Mouse (Mus musculus) heart, postnatal 0 days (tissue): ENCODE data around the gene Cyb5d1. TPM values are rescaled to one million over a fixed set of nuclear protein-coding genes. Genes with fewer than 3 reads are reported as not detected.

Experiments used
- ATAC-seq: fragments of 200-750 bp; cut with Nextera tagmentation; 2 replicates; pipeline ENCODE4 v1.8.0; 2017; ENCODE audit warnings: low read depth, moderate number of reproducible peaks, moderate library complexity; ENCODE audit not compliant: insufficient read depth
- DNase-seq: peaks from one replicate; pipeline ENCODE4 v3.0.0-alpha.2; 2016; ENCODE audit warnings: low spot score
- H3K27ac ChIP-seq: fragments of 300-500 bp; sonication (generic); 2 replicates; pipeline ENCODE4 v1.5.1; 2014; ENCODE audit warnings: low read depth, mild to moderate bottlenecking
- H3K27me3 ChIP-seq: fragments of 300-500 bp; sonication (generic); 2 replicates; pipeline ENCODE4 v1.6.1; 2014; ENCODE audit warnings: low read length, mixed read lengths; ENCODE audit not compliant: control insufficient read depth, insufficient read depth
- H3K36me3 ChIP-seq: fragments of 300-500 bp; sonication (generic); replicated peaks from 2 replicates; pipeline ENCODE4 v1.6.1; 2014; ENCODE audit warnings: low read length, mixed read lengths; ENCODE audit not compliant: control insufficient read depth, insufficient read depth
- H3K4me1 ChIP-seq: fragments of 300-500 bp; sonication (generic); 2 replicates; pipeline ENCODE4 v1.6.1; 2014; ENCODE audit warnings: antibody characterized with exemption; ENCODE audit not compliant: control insufficient read depth, insufficient read depth
- H3K4me2 ChIP-seq: fragments of 300-500 bp; sonication (generic); 2 replicates; pipeline ENCODE4 v1.6.1; 2014; ENCODE audit warnings: low read depth, mild to moderate bottlenecking, low read length, moderate library complexity
- H3K4me3 ChIP-seq: fragments of 300-500 bp; sonication (generic); 2 replicates; pipeline ENCODE4 v1.5.1; 2014; ENCODE audit warnings: low read depth, low read length
- H3K9ac ChIP-seq: fragments of 300-500 bp; sonication (generic); replicated peaks from 2 replicates; pipeline ENCODE4 v1.6.1; 2014; ENCODE audit warnings: low read depth, low read length, mixed read lengths
- H3K9me3 ChIP-seq: fragments of 300-500 bp; sonication (generic); replicated peaks from 2 replicates; pipeline ENCODE4 v1.6.1; 2016; ENCODE audit warnings: low read length; ENCODE audit not compliant: control insufficient read depth
- CTCF ChIP-seq: IDR thresholded peaks from 2 replicates; pipeline ENCODE4 v1.5.1; 2016; ENCODE audit warnings: antibody characterized with exemption, control low read depth, low read depth
- EP300 ChIP-seq: IDR thresholded peaks from 2 replicates; pipeline ENCODE4 v1.6.1; 2016; ENCODE audit warnings: antibody characterized with exemption, low read depth
- WGBS: fragments of 180-500 bp; shearing (Covaris S2); extraction: QIAGEN DNeasy Blood & Tissue Kit; methylation state at CpG from one replicate; pipeline ENCODE4 v1.1.7; 2014; 5-methylcytosine and 5-hydroxymethylcytosine counted together
- polyA plus RNA-seq: library from polyadenylated mRNA; unstranded; fragments of >200 nt; fragmentation: Nextera tagmentation; extraction: Ambion mirVana; gene quantifications from 2 replicates; pipeline ENCODE4 v1.2.1, GENCODE M21; 2015
- total RNA-seq: library from RNA; depleted of rRNA; stranded (reverse); fragments of >200 nt; gene quantifications from 2 replicates; pipeline ENCODE4 v1.2.3, GENCODE M21; 2014; ENCODE audit warnings: low replicate concordance

The Cyb5d1 gene
- total and polyA plus RNA-seq, 2 experiments from 2014 or later, result 16.7 to 17.6 TPM

DNA sequence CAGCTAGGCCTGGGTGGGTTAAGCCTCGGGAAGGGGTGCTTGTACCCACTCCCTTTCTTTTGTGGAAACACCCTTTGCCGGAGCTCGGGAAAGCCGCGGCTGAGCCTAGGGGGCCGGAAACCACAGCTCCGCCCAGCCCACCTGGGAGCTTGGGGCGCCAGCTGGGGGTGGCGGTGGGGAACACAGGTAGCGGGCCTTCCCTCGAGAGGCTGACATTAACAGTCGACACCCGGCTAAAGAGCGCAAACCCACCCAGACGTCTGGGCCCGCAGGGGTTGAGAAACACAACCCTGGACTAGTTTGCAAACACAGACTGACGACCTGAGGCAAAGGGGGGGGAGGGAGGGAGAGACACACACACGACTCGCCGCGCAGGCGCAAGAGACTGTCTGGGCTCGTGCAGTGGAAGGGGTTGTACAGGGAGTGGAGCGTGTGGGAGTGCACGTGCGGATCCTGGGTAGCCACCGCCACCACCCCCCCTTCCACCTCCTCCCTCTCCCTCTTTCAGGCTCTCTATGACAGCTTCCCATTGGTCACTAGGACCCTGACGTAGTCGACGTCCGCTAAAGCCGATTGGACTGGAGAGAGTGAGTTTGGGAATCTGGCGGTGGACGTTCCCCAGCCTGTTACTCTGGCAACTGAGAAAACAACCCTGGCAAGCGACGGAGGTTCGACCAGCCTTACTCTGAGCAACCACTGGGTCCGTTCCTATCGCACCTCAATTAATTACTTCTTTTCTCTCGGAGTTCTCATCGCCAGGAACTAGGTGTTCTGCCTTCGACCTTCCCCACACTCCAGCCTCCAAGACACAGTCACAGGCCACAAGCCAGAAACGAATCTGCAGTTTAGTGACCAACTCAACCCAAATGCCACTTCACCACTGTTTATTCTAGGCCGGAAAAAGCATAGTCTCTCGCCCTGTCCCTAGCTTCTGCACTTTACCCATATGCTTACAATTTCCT is 23.3 kb upstream of the Cyb5d1 start:
- Histone ChIP-seq H3K9me3 (no peaks in the 10 kb centered on the region), H3K27ac (peak overlapping the region; percentile 99), H3K4me1 (peaks cover 29% of the 10 kb centered on the region), H3K27me3 (peaks cover 13% of the 10 kb centered on the region; the same call in 1 of the 2 replicates), H3K4me2 (peak overlapping the region; percentile 95), H3K36me3 (no peaks in the 10 kb centered on the region), H3K9ac (peak overlapping the region; percentile 57), H3K4me3 (peak overlapping the region; percentile 61)
- DNase-seq (peak; percentile 99), ATAC-seq (peak; percentile 80)
- under 1% methylated on average over 45 of the region's 45 CpGs for WGBS
- TF ChIP-seq EP300 (peak; percentile 51; the same call in 1 of the 2 replicates), CTCF (no peak)

DNA sequence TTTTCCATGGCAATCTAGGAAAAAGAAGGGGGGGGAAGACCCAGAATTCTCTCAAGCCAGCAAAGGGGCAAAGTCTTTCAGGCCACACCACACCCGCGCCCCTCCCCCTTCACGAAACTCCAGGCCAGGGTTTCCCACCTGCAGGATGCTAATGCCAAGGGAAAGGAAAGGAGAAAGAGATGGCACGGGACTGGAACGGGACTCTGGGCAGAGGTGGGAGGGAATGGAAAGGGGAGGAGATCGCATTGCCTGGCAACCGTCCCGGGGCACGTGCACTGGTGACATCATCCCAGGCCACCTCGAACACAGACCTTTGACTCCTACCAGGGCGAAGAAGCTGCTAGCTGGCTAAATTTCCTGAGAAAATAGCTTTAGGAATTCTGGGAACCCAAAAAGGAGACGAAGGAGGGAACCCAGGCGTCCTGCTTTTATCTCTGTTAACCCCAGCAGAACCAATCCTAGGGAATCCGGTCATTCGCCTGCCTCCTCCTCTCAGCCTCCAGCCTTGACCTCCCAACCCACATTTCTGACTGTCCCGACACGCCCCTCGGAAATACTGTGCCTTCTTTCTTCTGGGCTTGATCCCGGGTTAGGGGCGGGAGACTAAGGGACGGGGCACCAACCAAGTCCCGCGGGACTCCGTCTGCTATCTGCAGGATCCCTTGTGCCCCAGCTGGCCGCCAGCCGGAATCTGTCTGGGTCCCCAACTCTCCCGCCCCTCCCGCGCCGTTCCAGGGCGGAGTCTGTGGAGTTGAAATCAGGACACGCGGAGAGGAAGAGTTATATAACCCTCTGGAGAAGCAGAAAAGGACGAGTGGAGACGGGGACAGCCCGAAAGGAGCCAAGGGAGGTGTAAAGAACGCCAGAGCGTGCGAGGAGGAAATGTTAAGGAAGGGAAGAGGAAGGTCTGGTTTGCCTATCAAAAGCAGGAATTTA is 22.3 kb upstream of the Cyb5d1 start:
- DNase-seq, result peak; percentile 98
- TF ChIP-seq CTCF, result no peak
- peak; percentile 97 for TF ChIP-seq EP300
- H3K27ac ChIP-seq, result peak overlapping the region; percentile 99
- peak; percentile 63 for ATAC-seq
- H3K4me3 ChIP-seq, result peak overlapping the region; percentile 61
- no peaks in the 10 kb centered on the region for H3K9me3 ChIP-seq
- H3K27me3 ChIP-seq, result peaks cover 13% of the 10 kb centered on the region; the same call in 1 of the 2 replicates
- H3K4me1 ChIP-seq, result peaks cover 38% of the 10 kb centered on the region
- peak overlapping the region; percentile 57 for H3K9ac ChIP-seq
- WGBS, result under 1% methylated on average over 39 of the region's 39 CpGs
- H3K4me2 ChIP-seq, result peak overlapping the region; percentile 95
- peaks cover 7% of the 10 kb centered on the region; the same call in 1 of the 2 replicates for H3K36me3 ChIP-seq

DNA sequence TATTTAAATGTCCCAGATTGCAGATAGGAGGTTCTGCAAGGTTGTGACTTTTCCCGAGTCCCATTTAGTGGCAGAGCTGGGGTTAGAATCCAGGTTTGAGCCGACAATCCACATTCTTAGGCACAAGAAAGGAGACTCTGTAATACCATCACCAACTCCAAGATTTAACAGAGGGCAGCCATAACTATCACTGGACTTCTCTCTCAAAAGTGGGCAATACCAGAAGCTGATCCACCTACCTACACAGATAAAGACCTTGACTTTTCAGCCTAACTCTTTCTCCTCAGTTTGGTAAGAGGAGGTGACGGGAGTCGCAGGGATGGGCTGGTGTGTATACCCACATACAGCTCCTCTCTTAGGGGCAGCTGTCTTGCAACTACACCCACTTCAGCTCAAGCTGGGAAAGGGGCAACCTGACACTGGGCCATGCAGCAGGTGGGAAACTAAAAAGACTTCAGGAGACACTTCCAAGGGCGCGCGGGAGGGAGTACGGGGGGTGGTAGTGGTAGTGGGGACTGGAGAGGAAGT is 21.6 kb upstream of the Cyb5d1 start:
- Histone ChIP-seq H3K36me3 (peaks cover 11% of the 10 kb centered on the region; the same call in 1 of the 2 replicates), H3K9me3 (no peaks in the 10 kb centered on the region), H3K27ac (peak overlapping the region; percentile 99), H3K4me3 (peak overlapping the region; percentile 61), H3K9ac (peak overlapping the region; percentile 82), H3K4me1 (peaks cover 45% of the 10 kb centered on the region), H3K27me3 (peaks cover 13% of the 10 kb centered on the region; the same call in 1 of the 2 replicates), H3K4me2 (peak overlapping the region; percentile 95)
- TF ChIP-seq EP300 (no peak), CTCF (no peak)
- WGBS, result 11% methylated on average over 8 of the region's 8 CpGs
- DNase-seq, result no peak
- ATAC-seq, result no peak

DNA sequence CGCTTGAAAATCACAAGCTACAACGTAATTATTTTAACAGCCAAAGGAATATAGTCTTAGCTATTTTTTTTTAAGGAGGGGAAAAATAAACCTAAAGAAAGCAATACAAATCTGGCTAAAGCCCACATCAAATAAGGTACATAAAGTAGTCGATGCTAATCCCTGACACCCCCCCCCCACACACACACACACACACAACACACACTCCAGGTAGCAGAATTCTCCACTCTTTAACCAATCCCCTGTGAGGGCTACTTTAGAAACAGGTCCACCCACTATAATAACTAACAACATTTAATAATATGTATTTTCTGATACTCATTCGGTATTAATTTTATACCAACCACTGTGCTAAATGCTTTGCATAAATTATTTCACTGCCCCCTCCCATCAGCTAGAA is 21.1 kb upstream of the Cyb5d1 start:
- H3K4me3 ChIP-seq, result peak overlapping the region; percentile 61
- ATAC-seq, result no peak
- H3K27ac ChIP-seq, result peak overlapping the region; percentile 99
- H3K9me3 ChIP-seq, result no peaks in the 10 kb centered on the region
- H3K4me2 ChIP-seq, result peak overlapping the region; percentile 95
- TF ChIP-seq EP300 (no peak), CTCF (no peak)
- H3K36me3 ChIP-seq, result peaks cover 11% of the 10 kb centered on the region; the same call in 1 of the 2 replicates
- peaks cover 48% of the 10 kb centered on the region for H3K4me1 ChIP-seq
- H3K9ac ChIP-seq, result peak overlapping the region; percentile 82
- 4% methylated on average over 4 of the region's 4 CpGs for WGBS
- no peak for DNase-seq
- peaks cover 9% of the 10 kb centered on the region; the same call in 1 of the 2 replicates for H3K27me3 ChIP-seq
